Mouse (Mus musculus): ENCODE measurements around the gene Nfyc.

The Nfyc gene

DNA sequence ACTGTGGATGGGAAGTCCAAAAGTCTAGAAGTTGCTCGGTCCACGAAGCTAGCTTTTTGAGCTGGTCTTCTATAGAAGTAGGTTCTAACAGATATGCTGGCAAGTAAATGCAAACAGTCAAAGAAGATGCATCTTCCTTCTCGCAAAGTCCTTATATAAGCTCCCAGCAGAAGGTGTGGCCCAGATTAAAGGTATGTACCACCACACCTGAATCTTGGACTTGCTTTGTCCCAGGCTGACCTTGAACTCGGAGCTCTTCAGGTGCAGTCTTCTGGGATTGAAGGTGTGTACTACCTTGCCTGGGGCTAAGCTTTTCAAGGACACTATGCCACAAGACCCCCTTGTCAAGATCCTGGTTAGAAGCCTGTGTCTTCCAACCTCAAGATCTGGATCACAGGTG is at the start of gene Nfyc:
Gene Nfyc, minus strand, starts transcription at position 101 of the 400 bp plus-strand sequence.
- ChIA-PET POLR2A (interaction anchor here in 1 of 4 experiments (0.8 to 1.6 kb wide), 2 partner anchors 16 to 25 kb away, joined by 3 to 4 read pairs; no protein-coding TSS in a partner anchor), CTCF (interaction anchor here in 1 of 4 experiments (0.8 kb wide), 1 partner anchor 19 kb away, joined by 3 read pairs; no protein-coding TSS in a partner anchor)

DNA sequence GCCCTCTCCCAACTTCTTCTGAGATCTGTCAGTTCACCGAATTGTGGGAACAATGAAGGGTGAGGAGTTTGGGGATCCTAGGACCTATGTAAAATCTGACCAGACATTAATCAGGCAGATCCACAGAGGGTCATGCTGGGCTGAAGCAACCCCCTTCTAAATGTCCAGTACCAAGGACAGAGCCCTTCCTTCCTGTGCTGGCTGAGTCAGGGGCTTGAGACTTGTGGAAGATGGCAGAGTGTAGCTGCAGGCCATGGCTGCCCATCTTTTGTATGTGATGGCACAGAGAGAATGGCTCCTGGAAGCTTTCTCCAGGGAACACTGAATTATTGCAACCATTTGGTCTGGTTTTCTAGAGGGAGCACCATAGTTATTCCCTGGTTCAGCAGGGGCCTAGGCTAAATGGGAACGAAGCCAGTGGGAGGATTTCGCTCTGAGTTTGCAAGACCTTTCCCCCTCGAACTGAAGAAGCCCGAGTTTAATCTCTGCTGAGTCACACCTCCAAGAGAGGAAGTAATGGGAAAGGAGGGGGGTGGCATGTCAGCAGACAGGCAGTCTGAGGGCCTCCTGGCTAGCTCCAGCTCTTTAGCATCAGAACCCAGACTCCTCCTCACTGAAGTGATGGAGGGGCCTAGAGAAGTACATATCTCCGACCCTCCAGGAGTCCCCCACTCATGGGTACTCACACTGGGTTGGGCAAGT is 49.5 kb upstream of the Nfyc start:
- POLR2A ChIA-PET, result interaction anchor here in 2 of 4 experiments (0.5 to 1.3 kb wide), 4 partner anchors 25 to 314 kb away, joined by 3 to 5 read pairs (median 3); no protein-coding TSS in a partner anchor
- CTCF ChIA-PET, result interaction anchor here in 1 of 4 experiments (1.0 kb wide), 1 partner anchor 30 kb away, joined by 3 read pairs; no protein-coding TSS in a partner anchor

DNA sequence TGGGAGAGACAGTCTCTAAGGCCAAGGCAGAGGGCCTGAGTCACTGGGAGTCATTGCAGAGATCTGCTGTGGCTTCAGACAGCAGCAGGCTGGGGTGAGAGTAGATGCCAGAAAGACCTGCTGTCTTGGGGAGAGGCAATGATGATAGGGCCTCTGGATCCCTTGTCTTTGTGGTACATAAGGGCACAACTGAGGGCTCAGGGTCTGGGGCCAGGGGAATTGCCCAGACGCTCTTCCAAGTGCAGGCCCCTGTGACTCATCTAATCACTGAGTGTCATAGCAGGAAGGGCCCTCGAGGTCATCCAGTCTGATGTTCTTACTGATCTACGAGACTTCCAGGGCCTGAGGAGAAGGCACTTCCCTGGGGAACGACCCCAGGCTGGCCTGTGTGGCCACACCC is 48.0 kb upstream of the Nfyc start:
- ChIA-PET CTCF (interaction anchor here in 1 of 4 experiments (0.8 kb wide), 1 partner anchor 291 kb away, joined by 3 read pairs; the partner anchor contains the start of gene Gm8439), POLR2A (no interaction called here)

- POLR2A ChIA-PET, result no interaction called here
- CTCF ChIA-PET, result interaction anchor here in 1 of 4 experiments (0.8 kb wide), 1 partner anchor 290 kb away, joined by 3 read pairs; the partner anchor contains the start of gene Gm8439
Measured at GRCm38 (mm10) chr4:120878728-120879127, 47.4 kb upstream of the Nfyc start.

DNA sequence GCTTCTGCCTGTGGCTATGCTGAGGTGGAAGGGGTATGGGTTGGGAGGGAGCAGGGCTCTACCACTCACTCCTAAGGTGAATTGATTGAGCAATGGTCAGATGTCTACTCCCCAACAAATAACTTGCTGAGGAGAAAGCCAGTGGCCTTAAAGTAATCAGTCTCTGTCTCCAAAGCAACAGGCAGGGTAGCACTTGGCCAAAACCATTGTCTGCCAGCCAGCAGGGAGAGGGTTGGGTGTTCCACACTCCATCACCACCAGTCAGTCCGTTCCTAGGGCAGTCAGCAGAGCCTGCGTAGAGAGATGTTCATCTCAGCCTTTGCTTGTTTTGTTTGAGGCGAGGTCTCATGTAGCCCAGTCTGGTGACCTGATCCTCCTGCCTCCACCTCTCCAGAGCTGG is 44.6 kb upstream of the Nfyc start:
- CTCF ChIA-PET, result no interaction called here
- POLR2A ChIA-PET, result interaction anchor here in 1 of 4 experiments (0.9 kb wide), 1 partner anchor 9 kb away, joined by 3 read pairs; no protein-coding TSS in a partner anchor

- POLR2A ChIA-PET, result interaction anchor here in 2 of 4 experiments (0.7 to 1.3 kb wide), 4 partner anchors 14 to 204 kb away, joined by 3 read pairs; partner anchors contain the start of genes Cited4 (in 1 of the 2) and Exo5 (in 1 of the 2)
- CTCF ChIA-PET, result interaction anchor here in 3 of 4 experiments (0.5 to 0.8 kb wide), 5 partner anchors 18 to 149 kb away, joined by 3 to 4 read pairs (median 3); partner anchors contain the start of gene Exo5 (in 1 of the 3)
Measured at GRCm38 (mm10) chr4:120870262-120870748, 38.9 kb upstream of the Nfyc start.

DNA sequence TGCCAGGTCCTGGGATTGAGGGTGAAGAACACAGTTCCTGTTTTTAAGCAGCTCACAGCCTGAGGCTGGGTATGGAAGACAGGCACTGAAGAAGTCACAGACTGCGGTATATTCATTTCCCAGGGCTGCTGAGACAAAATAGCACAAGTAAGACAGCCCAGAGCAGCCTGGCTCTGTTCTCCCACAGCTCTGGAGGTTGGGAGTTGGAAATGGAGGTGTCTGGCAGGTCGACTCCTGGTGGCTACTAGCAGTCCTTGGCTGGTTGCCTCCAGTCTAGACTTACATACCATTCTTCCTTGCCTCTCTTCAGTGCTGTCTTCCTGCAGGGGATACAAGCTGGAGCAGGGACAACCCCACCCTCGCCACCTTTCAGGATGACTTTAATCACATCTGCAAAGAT is 37.6 kb upstream of the Nfyc start:
- ChIA-PET CTCF (no interaction called here), POLR2A (interaction anchor here in 1 of 4 experiments (1.0 kb wide), 1 partner anchor 20 kb away, joined by 3 read pairs; no protein-coding TSS in a partner anchor)

DNA sequence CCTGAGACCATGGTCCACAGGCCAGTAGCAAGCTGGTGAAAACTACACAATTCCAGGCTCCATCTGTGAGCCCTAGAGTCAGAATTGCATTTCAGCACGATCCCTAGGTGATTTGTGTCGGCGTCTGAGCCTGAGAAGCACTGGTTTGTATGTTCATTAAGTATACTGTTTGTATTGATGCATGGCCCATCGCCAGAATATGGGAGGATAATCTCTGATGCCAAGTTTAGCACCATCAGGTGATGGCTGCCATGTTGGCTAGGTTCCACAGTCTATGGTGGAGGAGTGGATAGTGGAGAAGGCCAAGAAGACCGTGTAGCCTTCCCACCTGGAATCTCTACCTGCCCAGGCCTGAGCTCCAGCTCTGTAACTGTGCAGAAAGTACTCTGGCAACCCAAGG is 36.9 kb upstream of the Nfyc start:
- POLR2A ChIA-PET, result interaction anchor here in 1 of 4 experiments (1.0 kb wide), 1 partner anchor 21 kb away, joined by 3 read pairs; no protein-coding TSS in a partner anchor
- CTCF ChIA-PET, result no interaction called here

- ChIA-PET POLR2A (interaction anchor here (0.6 to 1.7 kb wide), 8 partner anchors 9 to 85 kb away, joined by 3 to 5 read pairs (median 3); partner anchors contain the start of gene Zfp69 (in 1 of the 4)), CTCF (interaction anchor here (0.5 to 1.7 kb wide), 6 partner anchors 10 to 404 kb away, joined by 3 to 7 read pairs (median 4); no protein-coding TSS in a partner anchor)
Measured at GRCm38 (mm10) chr4:120866211-120866610, 34.8 kb upstream of the Nfyc start.

DNA sequence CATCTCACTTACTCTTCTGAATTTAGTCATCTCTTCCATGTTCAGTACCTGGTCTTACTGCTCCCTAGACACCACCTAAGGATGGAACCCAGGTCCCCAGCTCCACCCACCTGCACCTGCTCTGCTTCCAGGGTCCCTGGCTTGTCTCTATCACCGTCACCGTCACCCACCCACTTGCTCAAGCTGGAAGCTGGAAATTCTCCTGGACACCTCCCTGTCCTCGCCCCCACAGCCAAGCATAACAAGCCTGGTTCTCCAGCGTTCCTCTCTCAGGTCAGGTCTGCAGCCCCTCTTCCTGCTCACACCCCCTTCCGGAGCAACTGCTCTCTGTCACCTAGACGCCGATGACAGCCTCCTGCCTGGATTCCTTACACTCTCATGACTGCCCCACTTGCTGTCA is 28.5 kb upstream of the Nfyc start:
- POLR2A ChIA-PET, result no interaction called here
- CTCF ChIA-PET, result no interaction called here

GRCm38 (mm10) chr4:120856376-120856775 is 25.0 kb upstream of the Nfyc start:
- POLR2A ChIA-PET, result interaction anchor here in 3 of 4 experiments (0.9 to 1.8 kb wide), 11 partner anchors 9 to 108 kb away, joined by 3 to 8 read pairs (median 4); partner anchors contain the start of genes Exo5 (in 2 of the 3), Kcnq4 (in 1 of the 3) and Nfyc (in 1 of the 3)
- CTCF ChIA-PET, result interaction anchor here in 3 of 4 experiments (0.6 to 1.6 kb wide), 4 partner anchors 10 to 175 kb away, joined by 3 to 8 read pairs (median 6); no protein-coding TSS in a partner anchor

DNA sequence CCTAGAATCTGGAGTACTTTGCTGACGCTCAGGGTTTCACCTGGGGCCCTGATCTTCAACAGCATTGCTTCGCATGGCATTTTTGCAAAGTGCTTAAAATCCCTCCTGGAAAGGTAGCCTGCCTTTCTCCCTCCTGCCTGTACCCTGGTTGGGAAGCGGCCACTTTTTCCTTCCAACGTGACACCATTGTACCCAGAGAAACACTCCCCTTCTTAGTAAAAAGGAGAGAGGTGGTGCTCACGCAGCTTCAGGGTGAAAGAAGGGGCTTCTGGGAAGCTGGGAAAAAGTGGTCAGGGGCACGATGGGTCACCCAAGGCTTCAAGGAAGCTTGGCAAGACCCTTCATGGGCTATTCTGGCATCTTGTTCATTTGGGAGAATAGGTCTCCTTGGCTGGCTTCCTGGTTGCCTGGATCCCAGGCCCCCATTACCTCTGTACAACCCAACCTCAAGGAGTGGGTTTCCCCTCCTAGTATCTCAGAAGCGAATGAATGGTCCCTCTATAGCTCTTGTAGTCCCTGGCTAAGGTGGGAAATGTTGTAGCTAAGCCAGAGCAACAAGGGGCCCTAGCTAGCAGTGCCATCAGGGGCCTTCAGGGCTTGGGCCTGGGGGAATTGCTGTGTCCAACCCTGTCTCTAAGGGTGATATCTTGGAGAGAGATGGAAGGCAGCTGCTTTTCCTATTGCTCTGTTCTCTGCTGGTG is 24.1 kb upstream of the Nfyc start:
- ChIA-PET CTCF (interaction anchor here in 1 of 4 experiments (1.1 to 1.6 kb wide), 2 partner anchors 31 to 174 kb away, joined by 3 to 7 read pairs; no protein-coding TSS in a partner anchor), POLR2A (interaction anchor here in 3 of 4 experiments (0.6 to 1.8 kb wide), 11 partner anchors 10 to 190 kb away, joined by 3 to 8 read pairs (median 4); partner anchors contain the start of genes Exo5 (in 2 of the 3), Cited4 (in 1 of the 3) and Kcnq4 (in 1 of the 3))

DNA sequence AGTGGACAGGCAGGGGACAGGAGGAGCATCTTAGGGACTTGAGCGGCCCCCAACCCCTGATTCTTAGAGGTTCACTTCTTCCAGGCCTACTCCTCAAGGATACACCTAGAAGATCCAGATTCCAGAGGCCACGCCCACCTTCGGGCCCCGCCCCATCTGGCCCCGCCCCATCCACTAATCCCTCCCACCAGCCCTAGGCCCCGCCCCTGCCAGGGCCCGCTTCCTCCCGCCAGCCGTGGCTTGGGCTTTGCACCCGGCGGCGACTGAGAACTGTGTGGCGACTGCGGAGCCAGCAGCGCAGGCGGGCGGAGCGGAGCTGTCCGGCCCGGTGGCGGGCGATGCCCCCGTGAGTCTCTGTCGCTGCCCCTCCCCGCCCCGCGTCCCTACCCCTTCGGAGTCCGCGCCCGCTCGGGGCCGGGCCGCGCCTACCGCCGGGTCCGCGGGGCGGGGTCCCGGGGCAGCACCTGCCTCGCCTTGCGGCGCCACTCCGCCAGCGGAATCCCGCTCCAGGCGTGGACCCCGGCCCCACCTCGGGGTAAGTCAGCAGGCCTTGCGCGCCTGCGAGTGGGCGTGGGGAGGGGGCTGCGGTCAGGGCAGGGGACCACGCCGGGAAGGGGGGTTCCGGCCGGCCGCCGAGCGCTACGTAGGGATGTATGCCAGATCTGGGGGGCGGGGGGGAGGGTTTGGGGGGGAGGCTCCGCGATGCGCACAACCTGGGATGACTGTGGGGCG is 23.4 kb upstream of the Nfyc start, which contains the start of gene Rims3:
Gene Rims3, plus strand, starts transcription at position 229 of the 732 bp plus-strand sequence.
- ChIA-PET CTCF (interaction anchor here in 1 of 4 experiments (1.2 kb wide), 1 partner anchor 33 kb away, joined by 4 read pairs; no protein-coding TSS in a partner anchor), POLR2A (interaction anchor here in 3 of 4 experiments (0.6 to 1.8 kb wide), 4 partner anchors 15 to 892 kb away, joined by 3 to 6 read pairs (median 3); partner anchors contain the start of genes Exo5 (in 2 of the 3) and Cited4 (in 1 of the 3))

GRCm38 (mm10) chr4:120850946-120851345 is 19.6 kb upstream of the Nfyc start:
- CTCF ChIA-PET, result interaction anchor here (0.5 to 1.7 kb wide), 44 partner anchors 9 to 1039 kb away, joined by 3 to 11 read pairs (median 3); partner anchors contain the start of genes Nfyc (in 1 of the 4) and Zfp69 (in 1 of the 4)
- POLR2A ChIA-PET, result interaction anchor here in 2 of 4 experiments (0.6 to 1.5 kb wide), 6 partner anchors 33 to 1448 kb away, joined by 3 to 5 read pairs (median 4); partner anchors contain the start of gene Exo5 (in 1 of the 2)

GRCm38 (mm10) chr4:120849451-120849850 is 18.1 kb upstream of the Nfyc start:
- POLR2A ChIA-PET, result interaction anchor here in 1 of 4 experiments (1.4 to 1.8 kb wide), 4 partner anchors 9 to 34 kb away, joined by 3 to 7 read pairs (median 4); no protein-coding TSS in a partner anchor
- CTCF ChIA-PET, result interaction anchor here in 2 of 4 experiments (0.5 to 1.7 kb wide), 3 partner anchors 38 to 194 kb away, joined by 3 to 7 read pairs (median 5); no protein-coding TSS in a partner anchor

GRCm38 (mm10) chr4:120848909-120849308 is 17.5 kb upstream of the Nfyc start:
- ChIA-PET POLR2A (interaction anchor here in 1 of 4 experiments (1.4 to 1.8 kb wide), 3 partner anchors 9 to 34 kb away, joined by 3 to 7 read pairs (median 5); no protein-coding TSS in a partner anchor), CTCF (interaction anchor here in 2 of 4 experiments (0.5 kb wide), 2 partner anchors 81 to 194 kb away, joined by 3 read pairs; no protein-coding TSS in a partner anchor)

DNA sequence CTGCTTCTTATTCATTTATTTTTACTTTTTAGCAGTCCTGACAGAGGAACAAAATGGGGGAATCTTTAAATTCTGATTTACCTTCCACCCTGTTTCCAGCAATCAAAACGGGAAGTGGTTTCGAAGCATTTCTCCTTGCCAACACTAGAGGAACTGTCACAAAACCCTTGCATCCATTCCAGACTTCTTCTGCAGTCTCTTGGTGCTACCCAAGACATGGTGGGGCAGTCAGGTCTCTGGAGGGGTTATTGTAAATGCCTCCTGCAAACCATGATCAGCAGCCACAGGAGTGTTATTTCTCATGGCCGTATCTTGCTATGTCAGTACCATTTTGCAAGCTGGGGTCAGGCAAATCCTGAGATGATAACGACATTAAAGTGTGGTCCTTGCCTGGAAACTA is 13.7 kb upstream of the Nfyc start:
- ChIA-PET POLR2A (interaction anchor here in 1 of 4 experiments (0.6 kb wide), 1 partner anchor 19 kb away, joined by 4 read pairs; no protein-coding TSS in a partner anchor), CTCF (no interaction called here)
